Mouse (Mus musculus) kidney, adult 2 months (tissue): ENCODE measurements around the gene Sos2.

ENCODE experiments used
- CTCF ChIP-seq: fragments of 200-500 bp; conservative IDR thresholded peaks from 2 replicates; pipeline ENCODE4 v1.5.1; 2011; ENCODE audit warnings: low read depth, mild to moderate bottlenecking, control low read depth, low read length, moderate library complexity, mixed read lengths; ENCODE audit not compliant: insufficient read depth, insufficient read length
- POLR2A ChIP-seq: fragments of 200-500 bp; IDR thresholded peaks from one replicate; pipeline ENCODE4 v1.6.1; 2011; ENCODE audit warnings: low read depth, low read length, control low read depth

- TF ChIP-seq POLR2A = no peak
- no peak for TF ChIP-seq CTCF
Measured at GRCm38 (mm10) chr12:69544562-69544961, 137.1 kb downstream of the Sos2 start.
